Mouse (Mus musculus) skeletal muscle tissue, adult 2 months (tissue): Measurements from ENCODE around the gene Gm4894.

Experiments used
- DNase-seq: peaks from one replicate; pipeline ENCODE4 v3.0.0-alpha.2; 2012; ENCODE audit warnings: low read depth, low spot score

Gm4894 gene

DNA sequence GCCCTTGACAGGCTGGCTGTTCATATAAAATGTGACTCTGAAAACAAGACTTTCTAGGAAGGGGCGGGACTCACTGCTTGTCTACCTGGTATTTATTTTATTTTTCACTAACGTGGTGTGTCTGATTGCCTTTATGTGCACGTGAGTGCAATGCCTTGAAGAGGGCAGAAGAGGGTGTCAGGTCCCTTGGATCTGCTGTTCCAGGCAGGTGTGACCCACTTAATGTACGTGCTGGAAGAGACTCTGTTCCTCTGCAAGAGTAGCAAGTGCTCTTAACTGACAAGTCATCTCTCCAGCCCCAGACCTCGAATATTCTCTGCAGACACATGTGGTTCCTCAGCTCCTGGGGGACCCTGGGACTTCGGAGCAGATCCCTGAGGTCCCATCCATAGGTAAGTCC is at the start of gene Gm4894:
Gene Gm4894, plus strand, starts transcription at position 301 of the 400 bp plus-strand sequence.
- no peak for DNase-seq

DNA sequence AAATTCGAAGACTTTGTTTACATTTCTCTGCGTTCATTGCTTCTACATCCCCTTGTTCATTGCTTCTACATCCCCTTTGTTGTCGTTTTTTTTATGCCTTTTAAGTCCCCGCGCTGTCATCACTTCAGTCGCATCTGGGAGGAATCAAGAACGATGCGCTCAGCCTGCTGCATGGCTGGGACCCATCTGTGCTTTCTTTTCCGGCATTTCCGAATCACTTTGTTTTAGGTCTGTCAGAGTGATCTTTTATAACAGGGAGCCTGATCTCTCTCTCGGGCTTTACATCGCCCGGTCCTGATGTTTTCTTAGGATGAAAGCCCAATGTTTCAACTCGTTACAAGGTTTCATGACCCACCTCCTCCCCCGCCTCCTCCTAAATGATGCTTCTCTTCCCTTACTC is 44.0 kb upstream of the Gm4894 start:
- DNase-seq: no peak

GRCm38 (mm10) chr9:49211493-49211892 is 38.8 kb upstream of the Gm4894 start:
- no peak for DNase-seq

DNA sequence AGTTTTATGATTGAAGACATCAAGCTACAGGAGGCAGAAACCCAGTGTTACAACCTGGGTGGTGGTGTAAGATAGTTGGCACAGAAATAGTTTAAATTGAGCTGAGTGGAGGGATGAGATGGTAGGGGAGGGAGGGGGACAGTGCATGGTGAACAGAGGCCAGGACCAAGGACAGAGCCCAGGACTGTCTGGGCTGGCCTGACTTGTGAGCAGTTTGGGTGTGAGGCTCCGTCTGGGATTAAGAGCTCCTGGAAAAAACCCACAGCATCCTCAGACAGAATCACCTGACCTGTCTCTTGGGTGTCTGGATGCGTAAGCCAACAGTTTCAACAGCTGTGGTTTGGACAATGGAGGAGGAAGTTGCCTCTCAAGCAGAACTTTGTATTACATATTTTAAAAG is 35.6 kb upstream of the Gm4894 start:
- DNase-seq: no peak

DNA sequence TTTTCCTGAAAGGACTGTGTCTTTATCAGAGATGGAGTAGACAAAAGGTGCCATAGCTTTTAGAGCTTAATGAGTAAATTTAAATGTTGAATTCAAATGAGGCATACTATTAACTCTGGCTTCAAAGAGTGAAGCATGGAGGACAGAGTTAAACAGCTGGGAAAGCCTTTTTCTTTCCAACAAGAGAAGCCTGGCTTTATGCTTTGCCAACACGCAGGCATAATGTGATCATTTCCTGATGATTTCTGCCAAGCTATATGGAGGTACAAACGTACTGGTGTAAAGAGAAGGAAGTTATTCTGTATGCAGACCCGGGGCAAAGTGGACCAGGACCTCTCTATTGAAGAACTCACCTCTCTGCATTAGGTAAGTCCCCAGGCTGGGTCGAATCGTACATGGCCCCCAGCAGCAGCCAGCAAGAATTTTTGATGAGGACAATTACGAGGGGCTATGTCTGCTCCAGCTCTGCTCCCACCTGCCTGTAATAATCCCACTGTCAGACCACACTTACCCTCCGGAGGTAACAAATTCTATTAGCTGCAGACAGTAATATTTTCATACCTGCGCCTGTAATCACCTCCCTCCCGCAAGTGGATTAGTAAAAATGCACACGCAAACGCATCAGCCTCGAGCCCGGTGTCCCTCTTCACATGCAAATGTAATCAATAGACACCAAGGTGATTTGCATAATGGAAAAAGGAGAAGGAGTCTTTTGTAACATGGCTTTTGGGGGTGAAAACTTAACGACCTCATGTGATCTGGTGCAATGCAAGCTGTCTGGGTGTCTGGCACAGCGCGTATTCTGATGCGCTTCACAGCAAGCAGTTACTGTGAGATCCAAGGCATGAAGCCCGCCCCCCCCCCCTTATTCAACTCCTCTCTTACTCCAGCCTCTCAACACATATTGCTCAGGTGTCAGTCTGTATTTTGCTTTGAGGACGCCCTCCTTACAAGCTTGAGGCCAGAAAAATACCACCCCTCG is 32.4 kb upstream of the Gm4894 start:
- no peak for DNase-seq

GRCm38 (mm10) chr9:49224488-49224887 is 25.8 kb upstream of the Gm4894 start:
- DNase-seq: no peak

DNA sequence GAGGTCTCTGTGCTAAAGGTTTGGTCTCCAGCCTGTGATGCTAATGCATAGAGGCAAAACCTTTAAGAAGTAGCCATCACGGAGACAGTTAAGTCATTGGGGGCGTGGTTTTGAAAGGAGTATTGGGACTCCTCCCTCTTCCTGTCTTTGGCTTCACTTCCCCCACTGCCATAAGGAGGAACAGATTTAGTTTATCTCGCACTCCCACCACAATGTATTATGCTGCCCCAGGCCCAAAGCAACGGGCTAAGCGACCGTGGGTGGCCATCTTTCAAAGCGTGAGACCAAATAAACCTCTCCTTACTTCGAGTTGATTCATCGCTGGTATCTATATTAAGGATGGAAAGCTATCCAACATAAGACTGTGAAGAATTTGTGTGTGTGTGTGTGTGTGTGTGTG is 22.9 kb upstream of the Gm4894 start:
- no peak for DNase-seq

DNA sequence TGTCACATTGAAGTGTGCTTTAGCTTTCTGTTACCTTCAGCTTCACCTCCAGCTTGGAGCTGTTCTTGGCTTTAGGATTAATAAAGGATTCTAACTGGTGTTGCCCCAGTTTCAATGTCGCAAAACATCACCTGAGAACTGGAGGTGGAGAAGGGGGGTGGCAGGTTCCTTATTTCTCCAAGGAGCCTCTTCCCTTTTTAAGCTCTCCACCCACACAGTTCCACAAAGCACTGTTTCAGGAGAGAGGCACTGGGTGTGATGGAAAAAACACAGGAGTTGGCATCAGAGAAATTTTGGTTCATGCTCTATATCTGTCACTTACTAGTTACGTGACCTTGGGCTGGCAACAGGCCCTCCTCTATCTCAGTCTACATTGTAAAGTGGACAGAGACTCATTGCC is 21.3 kb upstream of the Gm4894 start:
- DNase-seq: no peak

DNA sequence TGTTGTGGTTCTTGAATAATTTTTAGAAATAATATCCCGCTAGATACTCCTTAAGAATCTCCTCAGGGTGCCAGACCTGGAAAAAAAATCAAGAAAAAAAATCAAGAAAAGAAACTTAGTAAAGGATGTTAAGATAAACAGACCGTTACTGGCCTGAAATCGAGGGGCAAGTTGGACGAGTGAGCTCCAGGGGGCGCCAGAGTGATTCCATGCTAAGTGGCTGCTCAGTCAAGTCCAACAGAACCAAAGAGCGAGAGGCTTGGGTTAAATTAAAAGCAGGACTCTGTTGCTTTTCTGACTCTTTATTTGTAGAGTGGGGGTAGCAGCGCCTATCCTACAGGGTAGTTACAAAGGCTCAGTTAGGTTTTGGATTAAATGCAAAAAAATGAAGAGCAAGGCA is 3.5 kb upstream of the Gm4894 start:
- no peak for DNase-seq

DNA sequence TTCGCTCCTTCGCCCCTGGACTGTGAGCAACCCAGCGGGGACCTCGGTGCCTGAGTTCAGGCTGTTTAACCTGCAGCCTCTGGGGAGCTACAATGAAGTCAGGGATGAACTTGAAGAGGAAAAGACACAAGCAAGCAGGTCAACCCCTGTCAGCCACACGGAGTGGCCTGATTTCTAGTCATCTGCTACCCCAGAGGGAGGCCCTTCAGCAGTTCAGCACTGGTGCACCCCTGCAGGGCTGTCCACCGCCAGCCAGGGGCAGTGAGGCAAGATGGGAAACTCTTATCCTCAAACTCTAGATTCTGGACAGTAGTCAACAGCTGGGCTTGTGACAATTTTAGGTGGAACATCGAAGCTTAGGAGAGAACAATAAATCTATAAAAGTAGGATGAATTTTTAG is 18.6 kb downstream of the Gm4894 start:
- DNase-seq: no peak

GRCm38 (mm10) chr9:49273566-49273965 is 23.2 kb downstream of the Gm4894 start:
- DNase-seq: no peak

DNA sequence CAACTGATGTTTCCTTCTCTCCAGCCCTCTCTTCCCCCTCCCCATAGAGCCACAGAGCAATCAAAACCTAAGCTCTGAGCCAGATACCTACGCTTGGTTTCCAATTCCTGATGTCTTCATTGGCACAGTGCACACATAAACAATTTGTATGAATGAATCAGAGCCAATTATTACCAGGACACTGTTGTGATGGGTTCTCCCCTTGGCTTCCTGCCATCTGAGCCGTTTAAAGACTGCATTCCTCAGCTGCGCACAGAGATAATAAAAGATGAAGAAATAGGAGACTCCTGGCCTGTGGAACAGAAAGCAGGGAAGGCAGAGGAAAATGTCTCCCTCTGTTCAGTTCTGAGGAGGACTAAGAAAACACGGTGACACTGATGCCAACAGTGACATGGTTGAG is 25.6 kb downstream of the Gm4894 start:
- no peak for DNase-seq

DNA sequence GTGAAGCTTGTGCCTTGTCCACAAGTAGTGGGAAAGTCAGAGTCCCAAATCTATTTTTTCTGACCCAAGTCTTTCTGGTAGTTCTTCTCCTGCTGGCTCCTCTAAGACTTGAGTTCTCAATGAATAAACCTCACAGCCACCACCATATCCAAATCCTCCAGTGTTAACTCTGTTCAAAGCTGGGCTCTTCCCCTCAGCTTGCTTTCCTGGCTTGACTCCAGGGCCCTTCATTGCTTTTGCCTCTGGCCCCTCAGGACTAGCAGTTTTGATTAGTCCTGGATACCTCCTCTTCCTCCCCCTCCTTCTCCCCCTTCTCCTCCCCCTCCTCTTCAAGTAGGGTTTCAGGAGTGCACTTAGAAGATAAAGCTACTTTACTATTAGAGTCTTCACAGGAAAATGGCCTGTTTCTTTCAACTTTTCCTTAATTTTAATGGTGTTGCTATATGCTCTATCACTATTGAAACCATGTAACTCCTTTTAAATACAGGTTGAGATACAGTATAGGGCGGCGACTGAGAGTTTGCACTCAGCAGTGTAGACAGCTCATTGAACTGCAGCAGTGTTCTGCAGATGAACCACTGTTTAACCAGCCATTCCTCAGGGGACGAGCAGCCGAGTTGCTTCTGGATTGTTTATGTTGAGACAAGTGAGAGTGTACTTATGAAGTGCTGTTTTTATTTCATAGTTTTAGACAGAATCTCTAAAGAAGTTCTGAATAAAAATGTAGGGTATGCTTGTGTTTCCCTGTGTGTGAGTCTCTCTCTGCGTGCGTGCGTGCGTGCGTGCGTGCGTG is 26.4 kb downstream of the Gm4894 start:
- no peak for DNase-seq

- DNase-seq: no peak
Measured at GRCm38 (mm10) chr9:49295101-49295500, 44.8 kb downstream of the Gm4894 start.

- DNase-seq: no peak
Measured at GRCm38 (mm10) chr9:49307576-49307975, 57.2 kb downstream of the Gm4894 start.

GRCm38 (mm10) chr9:49310821-49311220 is 60.5 kb downstream of the Gm4894 start:
- DNase-seq: no peak

DNA sequence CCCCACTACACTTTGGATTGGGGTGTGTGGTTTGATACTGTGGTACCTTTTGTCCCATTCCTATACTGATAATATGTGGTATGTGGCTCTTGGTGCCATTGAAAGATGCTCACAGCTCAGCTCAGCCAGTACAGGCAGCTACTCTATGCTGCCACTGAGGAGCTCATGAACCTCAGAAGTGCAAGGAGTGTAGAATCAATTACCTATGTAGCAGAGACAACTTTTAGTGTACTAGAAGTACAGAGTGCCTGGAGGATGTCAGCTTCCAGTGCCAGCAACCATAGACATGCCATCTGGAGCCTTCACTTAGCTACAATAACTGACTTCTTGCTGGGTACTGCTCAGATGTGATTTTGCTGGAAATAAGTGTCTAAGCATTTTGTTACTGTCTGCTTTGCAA is 68.3 kb downstream of the Gm4894 start:
- no peak for DNase-seq
